Mouse (Mus musculus): Measurements from ENCODE around the gene Rai1. TPM values are rescaled to one million over a fixed set of nuclear protein-coding genes. Genes with fewer than 3 reads are reported as not detected.

Gene Rai1
- polyA plus RNA-seq, 2 experiments: 29.7 to 62.1 TPM

DNA sequence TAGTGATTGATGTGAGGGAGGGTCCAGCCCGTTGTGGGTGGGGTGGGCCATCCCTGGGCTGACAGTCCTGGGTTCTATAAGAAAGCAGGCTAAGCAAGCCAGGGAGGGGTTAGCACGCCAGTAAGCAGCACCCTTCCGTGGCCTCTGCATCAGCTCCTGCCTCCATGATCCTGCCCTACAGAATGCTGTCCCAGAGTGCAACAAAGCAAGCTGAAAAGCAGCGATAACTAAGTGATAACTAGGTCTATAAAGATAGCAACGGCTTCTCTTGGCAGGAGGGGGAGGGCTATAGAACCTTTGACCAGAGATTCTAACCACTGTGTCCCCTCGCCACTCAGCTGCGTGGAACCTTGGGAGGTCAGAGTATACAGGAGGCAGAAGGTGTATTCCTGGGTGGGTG lies 112.7 kb downstream of the Rai1 start:
- Histone ChIP-seq H3K27ac (replicated peaks; ENCODE audit: low read depth, low read length) (no peak overlapping the region), H3K4me1 (ENCODE audit: control insufficient read depth, insufficient read depth, low read length) (peaks cover 32% of the 10 kb centered on the region), H3K4me3 (replicated peaks; ENCODE audit: low read length) (no peak overlapping the region), H3K36me3 (ENCODE audit: control insufficient read depth, insufficient read depth, low read length) (peaks cover 11% of the 10 kb centered on the region; the same call in 1 of the 2 replicates), H3K9ac (ENCODE audit: low read depth, low read length, severe bottlenecking) (no peak overlapping the region), H3K27me3 (ENCODE audit: control insufficient read depth, insufficient read depth, low read length) (no peaks in the 10 kb centered on the region), H3K9me3 (ENCODE audit: control insufficient read depth, low read length) (no peaks in the 10 kb centered on the region), H3K4me2 (replicated peaks; ENCODE audit: low read depth, low read length, severe bottlenecking) (no peak overlapping the region)
- no peak for ATAC-seq (ENCODE audit: low FRiP score, low read depth)
- no peak for TF ChIP-seq POLR2A (IDR thresholded peaks at IDR 0.05; ENCODE audit: borderline replicate concordance, extremely low read depth, insufficient read depth, insufficient read length)
- 92% methylated on average over 7 of the region's 7 CpGs for WGBS
- DNase-seq (ENCODE audit: low spot score): no peak

DNA sequence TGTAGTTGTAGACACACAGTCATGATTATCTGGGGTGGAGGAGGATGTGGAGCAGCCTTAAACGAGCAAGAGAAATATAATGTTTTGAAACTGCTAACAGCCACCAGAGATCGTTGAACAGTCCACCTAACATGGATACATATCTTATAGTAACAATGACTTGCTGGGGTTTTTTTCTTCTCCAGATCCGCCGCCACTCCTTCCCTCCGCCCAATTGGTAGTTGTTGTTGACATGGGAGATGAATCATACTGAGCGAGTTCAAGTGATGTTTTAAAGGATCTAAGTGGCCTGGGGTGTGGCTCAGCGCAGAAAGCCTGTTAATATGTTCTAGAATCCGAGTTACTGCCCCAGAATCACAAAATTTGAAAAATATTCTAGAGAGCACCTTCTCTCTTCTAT lies 114.8 kb downstream of the Rai1 start:
- Histone ChIP-seq H3K4me3 (replicated peaks; ENCODE audit: low read length) (peak overlapping the region; percentile 70), H3K27ac (replicated peaks; ENCODE audit: low read depth, low read length) (peak overlapping the region; percentile 78), H3K27me3 (ENCODE audit: control insufficient read depth, insufficient read depth, low read length) (no peaks in the 10 kb centered on the region), H3K9me3 (ENCODE audit: control insufficient read depth, low read length) (no peaks in the 10 kb centered on the region), H3K9ac (ENCODE audit: low read depth, low read length, severe bottlenecking) (peak overlapping the region; percentile 76), H3K4me2 (replicated peaks; ENCODE audit: low read depth, low read length, severe bottlenecking) (peak overlapping the region; percentile 88), H3K36me3 (ENCODE audit: control insufficient read depth, insufficient read depth, low read length) (peaks cover 11% of the 10 kb centered on the region; the same call in 1 of the 2 replicates), H3K4me1 (ENCODE audit: control insufficient read depth, insufficient read depth, low read length) (peaks cover 27% of the 10 kb centered on the region)
- TF ChIP-seq POLR2A (IDR thresholded peaks at IDR 0.05; ENCODE audit: borderline replicate concordance, extremely low read depth, insufficient read depth, insufficient read length): no peak
- no peak for DNase-seq (ENCODE audit: low spot score)
- no peak for ATAC-seq (ENCODE audit: low FRiP score, low read depth)
- 34% methylated on average over 8 of the region's 8 CpGs for WGBS

DNA sequence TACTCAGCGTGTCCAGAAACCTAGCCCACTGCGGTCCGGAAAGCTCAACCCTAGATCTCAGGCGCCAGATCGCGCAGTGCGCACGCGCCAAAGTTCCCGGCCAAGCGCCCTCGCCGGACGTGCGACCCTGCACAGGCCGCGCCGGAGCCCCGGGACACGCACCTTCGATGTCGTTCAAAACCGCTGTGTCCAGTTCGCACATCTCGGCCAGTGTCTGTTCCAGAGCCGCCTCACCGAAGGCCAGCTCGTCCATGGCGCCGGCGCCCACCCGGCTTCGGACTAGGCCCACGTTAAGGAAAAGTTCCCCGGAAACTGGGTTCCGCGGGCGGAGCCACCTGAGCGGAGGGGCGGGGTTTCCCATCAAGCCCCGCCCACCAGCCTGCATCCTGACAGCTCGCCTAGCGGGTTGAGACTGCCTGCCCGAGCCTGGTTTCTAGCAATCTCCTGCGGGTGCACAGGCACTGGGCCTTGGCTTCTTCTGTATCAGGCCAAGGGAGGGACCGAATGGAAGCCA lies 115.5 kb downstream of the Rai1 start:
- H3K4me2 ChIP-seq (replicated peaks; ENCODE audit: low read depth, low read length, severe bottlenecking): peak overlapping the region; percentile 88
- peaks cover 11% of the 10 kb centered on the region; the same call in 1 of the 2 replicates for H3K36me3 ChIP-seq (ENCODE audit: control insufficient read depth, insufficient read depth, low read length)
- peak overlapping the region; percentile 76 for H3K9ac ChIP-seq (ENCODE audit: low read depth, low read length, severe bottlenecking)
- DNase-seq (ENCODE audit: low spot score): peak; percentile 95
- WGBS: under 1% methylated on average over 46 of the region's 46 CpGs
- peak; percentile 84 for ATAC-seq (ENCODE audit: low FRiP score, low read depth)
- H3K4me1 ChIP-seq (ENCODE audit: control insufficient read depth, insufficient read depth, low read length): peaks cover 27% of the 10 kb centered on the region
- TF ChIP-seq POLR2A (IDR thresholded peaks at IDR 0.05; ENCODE audit: borderline replicate concordance, extremely low read depth, insufficient read depth, insufficient read length): peak; percentile 44; the same call in 1 of the 2 replicates
- H3K9me3 ChIP-seq (ENCODE audit: control insufficient read depth, low read length): no peaks in the 10 kb centered on the region
- peak overlapping the region; percentile 70 for H3K4me3 ChIP-seq (replicated peaks; ENCODE audit: low read length)
- peak overlapping the region; percentile 78 for H3K27ac ChIP-seq (replicated peaks; ENCODE audit: low read depth, low read length)
- no peaks in the 10 kb centered on the region for H3K27me3 ChIP-seq (ENCODE audit: control insufficient read depth, insufficient read depth, low read length)

DNA sequence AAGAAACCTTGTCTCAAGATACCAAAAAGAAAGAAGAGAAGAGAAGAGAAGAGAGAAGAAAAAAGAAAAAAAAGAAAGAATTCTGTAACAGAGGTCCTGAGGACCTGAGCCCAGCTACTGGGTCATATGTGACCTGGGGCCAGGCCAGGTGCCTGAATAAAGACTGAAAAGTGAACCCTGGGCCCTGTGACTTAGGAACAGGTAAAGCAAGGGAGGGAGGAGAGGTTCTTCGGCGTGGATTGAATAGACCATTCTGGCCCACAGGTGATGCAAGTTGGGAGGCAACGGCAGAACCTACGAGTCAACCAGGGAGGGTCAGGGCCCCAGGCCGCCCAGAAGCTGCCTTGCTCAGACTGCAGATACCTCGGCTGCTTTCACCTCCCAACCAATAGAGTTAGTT lies 116.6 kb downstream of the Rai1 start:
- Histone ChIP-seq H3K4me2 (replicated peaks; ENCODE audit: low read depth, low read length, severe bottlenecking) (no peak overlapping the region), H3K36me3 (ENCODE audit: control insufficient read depth, insufficient read depth, low read length) (peaks cover 11% of the 10 kb centered on the region; the same call in 1 of the 2 replicates), H3K4me1 (ENCODE audit: control insufficient read depth, insufficient read depth, low read length) (peaks cover 27% of the 10 kb centered on the region), H3K4me3 (replicated peaks; ENCODE audit: low read length) (no peak overlapping the region), H3K9ac (ENCODE audit: low read depth, low read length, severe bottlenecking) (no peak overlapping the region), H3K9me3 (ENCODE audit: control insufficient read depth, low read length) (no peaks in the 10 kb centered on the region), H3K27ac (replicated peaks; ENCODE audit: low read depth, low read length) (no peak overlapping the region), H3K27me3 (ENCODE audit: control insufficient read depth, insufficient read depth, low read length) (no peaks in the 10 kb centered on the region)
- DNase-seq (ENCODE audit: low spot score): no peak
- WGBS: 87% methylated on average over 6 of the region's 6 CpGs
- TF ChIP-seq POLR2A (IDR thresholded peaks at IDR 0.05; ENCODE audit: borderline replicate concordance, extremely low read depth, insufficient read depth, insufficient read length): no peak
- no peak for ATAC-seq (ENCODE audit: low FRiP score, low read depth)

DNA sequence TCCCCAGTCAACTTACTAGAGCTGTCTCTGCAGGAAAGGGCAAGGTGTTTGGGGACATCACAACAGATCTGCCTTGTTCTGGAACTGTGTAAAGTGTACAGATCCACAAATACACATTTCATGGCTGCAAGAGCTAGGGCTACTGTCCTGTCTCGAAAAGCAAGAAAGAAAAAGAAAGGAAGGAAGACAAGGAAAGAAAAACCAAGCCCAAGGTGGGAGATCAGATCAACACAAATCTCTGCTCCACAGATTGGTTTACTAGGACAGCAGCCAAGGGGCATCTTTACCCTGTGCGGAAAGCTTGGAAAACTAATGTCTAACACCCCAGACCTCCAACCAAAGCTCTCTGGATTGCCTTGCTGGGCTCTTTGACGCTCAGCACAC lies 117.3 kb downstream of the Rai1 start:
- Histone ChIP-seq H3K4me1 (ENCODE audit: control insufficient read depth, insufficient read depth, low read length) (peaks cover 27% of the 10 kb centered on the region), H3K4me2 (replicated peaks; ENCODE audit: low read depth, low read length, severe bottlenecking) (peak overlapping the region; percentile 71), H3K9ac (ENCODE audit: low read depth, low read length, severe bottlenecking) (peak overlapping the region; percentile 45; the same call in 1 of the 2 replicates), H3K27me3 (ENCODE audit: control insufficient read depth, insufficient read depth, low read length) (no peaks in the 10 kb centered on the region), H3K4me3 (replicated peaks; ENCODE audit: low read length) (peak overlapping the region; percentile 36), H3K27ac (replicated peaks; ENCODE audit: low read depth, low read length) (no peak overlapping the region), H3K9me3 (ENCODE audit: control insufficient read depth, low read length) (no peaks in the 10 kb centered on the region), H3K36me3 (ENCODE audit: control insufficient read depth, insufficient read depth, low read length) (peaks cover 11% of the 10 kb centered on the region; the same call in 1 of the 2 replicates)
- WGBS: 54% methylated on average over 3 of the region's 3 CpGs
- DNase-seq (ENCODE audit: low spot score) (no peak), ATAC-seq (ENCODE audit: low FRiP score, low read depth) (no peak)
- TF ChIP-seq POLR2A (IDR thresholded peaks at IDR 0.05; ENCODE audit: borderline replicate concordance, extremely low read depth, insufficient read depth, insufficient read length): no peak

Measured in limb, embryonic 14.5 days (tissue).